Mouse (Mus musculus): Measurements from ENCODE around the gene Abca12.

Abca12 gene

DNA sequence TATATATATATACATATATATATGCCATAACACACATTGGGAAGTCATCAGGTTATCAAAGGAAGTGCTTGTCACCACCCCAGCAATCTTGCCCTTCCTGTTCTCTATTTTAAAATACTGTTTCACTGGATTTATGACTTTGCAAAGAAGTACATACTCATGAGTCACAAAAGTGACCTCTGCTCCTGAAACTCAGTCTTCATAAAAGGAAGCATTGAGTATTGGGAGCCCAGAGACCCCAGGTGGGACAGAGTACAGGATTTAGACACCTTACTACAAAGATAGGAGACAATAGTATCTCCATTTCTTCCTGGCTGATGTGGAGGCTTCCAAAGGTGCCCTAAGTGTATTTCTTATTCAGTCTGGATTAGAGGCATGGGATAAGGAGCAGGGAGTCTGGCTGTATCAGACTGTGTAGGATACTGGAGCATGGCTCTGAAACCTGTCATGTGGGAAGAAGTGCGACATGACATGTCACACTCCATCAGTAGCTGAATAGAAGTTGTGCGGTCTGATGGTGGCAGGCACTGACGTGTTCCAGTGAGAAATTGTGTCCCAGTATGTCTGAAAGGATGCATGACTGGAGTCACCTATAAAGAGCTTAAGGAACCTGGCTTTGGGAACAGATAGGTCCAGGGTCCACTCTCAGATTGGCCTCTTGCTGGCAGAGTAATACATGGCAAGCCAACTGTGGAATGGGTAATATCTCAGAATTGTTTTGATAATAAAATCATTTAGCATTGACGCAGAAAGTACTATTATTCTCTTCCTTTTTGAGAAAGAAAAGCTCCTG is 76.0 kb downstream of the Abca12 start:
- no peak for DNase-seq (ENCODE audit: extremely low spot score, low read depth, low spot score)

DNA sequence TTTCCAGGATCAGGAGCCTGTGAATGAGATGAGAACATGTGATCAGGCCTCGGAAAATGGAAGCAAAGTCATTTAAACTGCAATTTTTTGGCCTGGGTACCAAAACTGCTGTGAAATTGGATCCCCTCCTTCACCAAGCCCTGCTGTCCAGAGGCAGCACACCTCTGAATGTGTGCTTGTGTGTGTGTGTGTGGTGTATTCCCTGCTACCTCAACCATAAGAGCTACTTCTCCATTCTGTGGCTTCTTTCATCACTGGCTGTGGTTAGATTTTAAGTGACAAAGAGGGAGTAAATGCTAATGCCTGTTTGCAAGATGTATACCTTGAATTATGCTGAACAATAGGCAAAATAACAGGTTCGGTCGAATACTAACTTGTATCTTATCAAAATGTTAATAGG is 84.4 kb downstream of the Abca12 start:
- no peak for DNase-seq (ENCODE audit: extremely low spot score, low read depth, low spot score)

DNA sequence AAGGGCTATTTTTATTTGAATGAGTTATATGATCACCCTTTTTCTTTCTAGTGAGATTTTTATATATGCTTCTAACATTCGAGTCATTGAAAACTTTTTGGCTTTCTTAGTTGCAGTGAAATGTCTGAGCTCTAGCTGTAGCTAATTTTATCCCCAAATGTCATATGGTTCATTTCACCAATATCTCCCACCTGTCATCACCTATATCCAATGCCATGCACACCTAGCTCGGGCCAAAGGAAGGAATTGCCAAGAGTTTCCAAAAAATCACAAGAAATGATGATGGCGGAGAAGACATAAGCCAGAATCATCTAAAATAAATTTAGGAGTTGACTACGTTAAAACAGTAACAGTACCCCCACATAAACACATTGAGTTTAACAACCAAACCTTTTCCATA is 102.5 kb downstream of the Abca12 start:
- no peak for DNase-seq (ENCODE audit: extremely low spot score, low read depth, low spot score)

DNA sequence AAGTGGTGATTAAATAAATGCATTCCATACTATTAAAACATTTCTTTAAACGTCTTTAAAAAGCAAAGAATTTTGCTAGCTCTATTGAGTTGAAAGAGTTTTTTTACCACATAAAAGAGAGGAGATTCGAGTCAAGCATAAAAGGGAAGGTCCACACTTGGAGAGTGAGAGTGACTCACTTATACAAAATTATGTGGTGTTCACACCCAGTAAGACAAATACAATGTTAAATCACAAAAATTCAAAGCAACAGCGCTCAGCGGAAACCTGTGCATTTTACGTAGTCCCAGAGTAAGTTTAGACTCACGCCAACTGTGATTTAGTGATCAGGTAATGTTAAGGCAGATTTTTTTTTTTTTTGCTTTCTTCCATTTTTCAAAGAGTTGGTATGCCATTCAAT is 104.1 kb downstream of the Abca12 start:
- no peak for DNase-seq (ENCODE audit: extremely low spot score, low read depth, low spot score)

DNA sequence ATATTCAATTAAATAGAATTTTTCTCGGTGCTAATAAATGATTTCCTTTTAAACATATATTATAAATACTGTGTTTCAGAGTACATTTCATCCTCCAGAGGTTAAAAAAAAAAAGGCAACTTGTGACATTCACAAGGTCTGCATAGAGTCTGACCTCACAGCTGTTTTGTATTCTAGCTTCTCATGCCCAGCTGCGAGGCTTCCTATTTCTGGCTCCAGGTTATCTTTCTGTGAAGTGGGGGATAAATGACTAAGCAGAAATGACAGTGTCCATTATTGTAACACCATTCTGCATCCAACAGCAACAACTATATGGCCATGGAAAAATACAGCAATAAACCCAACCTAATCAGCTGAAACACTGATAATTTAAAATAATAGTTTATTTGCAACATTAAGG is 107.3 kb downstream of the Abca12 start:
- no peak for DNase-seq (ENCODE audit: extremely low spot score, low read depth, low spot score)

DNA sequence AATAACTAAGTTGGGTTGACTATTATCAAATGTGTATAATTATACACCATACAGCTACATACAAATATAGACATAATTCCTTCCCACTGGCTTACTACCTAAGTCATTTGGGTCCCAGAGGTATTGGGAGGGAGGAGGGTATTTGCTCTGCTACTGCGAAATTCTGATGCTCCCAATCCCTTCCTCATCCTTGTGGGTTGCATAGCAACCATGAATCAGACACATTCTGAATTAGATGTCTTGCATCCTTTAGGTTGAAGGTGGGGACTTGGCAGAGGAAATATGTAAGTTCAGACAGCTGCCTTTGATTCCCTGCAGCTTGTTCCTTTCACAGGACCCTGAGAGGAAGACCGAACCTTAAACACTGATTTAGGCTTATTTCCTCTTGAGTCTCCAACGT is 108.5 kb downstream of the Abca12 start:
- no peak for DNase-seq (ENCODE audit: extremely low spot score, low read depth, low spot score)

DNA sequence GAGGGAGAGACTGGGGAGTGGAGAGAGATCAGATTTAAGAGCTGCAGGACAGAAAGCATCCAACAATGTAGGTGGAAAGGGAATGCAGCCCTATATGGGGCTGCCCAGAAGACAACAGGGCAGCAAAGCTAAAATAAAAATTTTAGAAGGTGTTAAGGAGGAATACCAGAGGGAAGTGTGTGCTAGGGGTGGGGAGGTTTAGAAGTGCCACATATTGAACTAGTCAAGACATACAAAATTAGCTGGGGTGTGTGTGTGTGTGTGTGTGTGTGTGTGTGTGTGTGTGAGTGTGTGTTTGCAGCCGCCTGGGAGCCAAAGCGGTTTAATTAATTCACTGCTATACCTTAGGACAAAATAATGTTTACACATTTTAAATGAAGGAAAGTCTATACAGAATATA is 110.1 kb downstream of the Abca12 start:
- no peak for DNase-seq (ENCODE audit: extremely low spot score, low read depth, low spot score)

DNA sequence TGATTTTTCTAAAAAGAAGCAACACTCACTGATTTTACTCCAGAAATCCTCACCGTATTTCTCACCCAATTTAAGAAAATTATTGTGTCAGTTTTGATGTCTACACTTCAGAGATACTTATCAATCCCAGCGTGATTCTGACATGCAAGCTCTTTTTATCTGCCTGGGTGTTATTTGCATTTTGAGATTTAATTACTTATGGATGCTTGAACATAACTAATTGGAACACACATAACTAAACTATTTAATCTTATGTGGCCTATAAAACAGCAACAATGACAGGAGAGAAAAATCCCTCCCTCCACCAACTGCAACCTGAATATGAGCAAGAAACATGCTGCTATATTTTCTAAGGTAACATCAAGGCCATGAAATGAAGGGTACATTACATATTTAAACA is 117.7 kb downstream of the Abca12 start:
- no peak for DNase-seq (ENCODE audit: extremely low spot score, low read depth, low spot score)

DNA sequence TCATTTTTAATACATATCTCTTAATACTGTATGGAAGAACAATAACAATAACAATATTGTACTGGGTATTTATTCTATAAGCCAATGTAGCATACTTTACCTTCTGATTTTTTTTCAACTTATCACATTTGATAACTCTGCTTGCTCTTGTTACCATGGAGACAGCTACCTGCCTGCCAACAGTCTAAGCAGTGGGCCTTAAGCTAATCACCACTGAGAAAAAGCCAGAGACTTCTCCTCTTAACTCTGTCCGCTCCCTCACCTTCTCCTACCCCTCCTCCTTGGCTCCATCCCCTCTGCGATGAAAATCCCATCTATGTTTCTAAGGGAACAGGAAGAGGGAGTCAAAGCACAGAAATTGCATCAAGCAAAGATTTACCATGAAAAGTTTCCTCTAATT is 118.1 kb downstream of the Abca12 start:
- DNase-seq (ENCODE audit: extremely low spot score, low read depth, low spot score): no peak

DNA sequence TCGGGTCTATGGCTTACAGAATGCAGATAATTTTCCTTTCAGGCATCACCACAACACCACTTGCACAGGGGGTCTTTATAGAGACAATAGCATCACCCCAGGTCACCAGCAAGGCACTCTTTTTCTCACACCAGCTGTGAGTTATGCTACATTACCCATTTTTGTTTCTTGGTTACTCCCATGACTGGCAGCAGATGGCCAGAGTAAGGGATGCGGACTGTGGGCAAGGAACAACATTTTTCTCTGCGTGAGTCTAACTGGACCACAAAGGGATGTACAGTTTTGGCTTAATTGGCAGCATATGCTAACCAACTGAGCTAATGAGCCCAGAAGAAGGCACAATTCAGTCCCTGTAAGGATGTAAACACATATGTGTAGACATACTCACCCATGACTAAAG is 122.8 kb downstream of the Abca12 start:
- DNase-seq (ENCODE audit: extremely low spot score, low read depth, low spot score): no peak

DNA sequence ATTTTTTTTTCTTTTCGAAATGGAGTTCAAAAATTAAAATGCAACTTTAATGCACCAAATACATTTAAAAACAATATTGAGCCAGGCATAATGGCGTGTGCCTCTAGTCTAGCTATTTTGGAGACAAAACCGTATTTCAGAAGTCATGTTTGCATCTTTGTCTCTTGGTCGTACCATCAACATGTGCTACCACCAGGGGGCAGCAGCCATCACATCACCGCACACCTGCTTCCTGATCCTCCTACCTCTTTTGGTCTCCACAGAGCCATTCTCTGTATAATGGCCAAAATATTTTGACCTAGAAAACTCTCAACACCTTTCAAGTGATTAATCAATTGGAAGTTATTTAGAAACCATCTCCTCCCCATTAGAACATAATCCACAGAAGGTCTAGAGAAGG is 125.2 kb downstream of the Abca12 start:
- DNase-seq (ENCODE audit: extremely low spot score, low read depth, low spot score): no peak

DNA sequence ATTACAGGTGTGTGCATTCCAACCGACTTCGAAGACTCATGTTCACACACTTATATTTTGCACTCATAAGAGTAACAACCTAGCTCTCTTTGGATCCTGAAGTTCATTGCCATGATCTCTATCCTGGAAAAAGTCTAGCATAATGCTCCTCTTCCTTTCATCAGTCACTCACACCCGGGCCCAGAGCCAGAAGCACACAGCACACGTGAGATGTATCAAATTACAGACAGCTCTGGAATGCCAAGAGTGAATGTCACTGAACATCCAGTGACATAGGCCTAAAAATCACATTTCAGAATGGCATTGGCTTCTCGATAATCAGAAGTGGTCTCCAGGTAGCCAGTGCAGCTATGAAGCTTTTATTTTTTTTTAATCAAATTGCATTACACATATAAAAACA is 137.8 kb downstream of the Abca12 start:
- peak; percentile 8 for DNase-seq (ENCODE audit: extremely low spot score, low read depth, low spot score)

DNA sequence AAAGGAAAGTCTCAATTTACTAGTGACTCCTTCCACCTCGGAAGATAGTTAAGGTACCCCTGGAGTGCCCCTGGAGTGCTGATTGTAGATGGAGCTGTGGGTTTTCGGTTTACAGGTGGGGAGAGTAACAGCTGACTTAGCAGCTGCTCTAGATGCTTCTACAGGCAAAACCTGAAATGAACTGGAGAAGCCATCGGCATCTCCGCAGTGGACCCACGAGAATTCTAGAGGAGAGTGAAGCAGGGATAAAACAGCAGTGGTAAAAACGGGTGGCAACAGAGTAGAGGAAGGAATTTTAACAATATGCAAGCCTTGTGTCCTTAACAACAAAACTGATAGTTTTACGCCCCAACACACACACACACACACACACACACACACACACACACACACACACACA is 142.2 kb downstream of the Abca12 start:
- no peak for DNase-seq (ENCODE audit: extremely low spot score, low read depth, low spot score)

DNA sequence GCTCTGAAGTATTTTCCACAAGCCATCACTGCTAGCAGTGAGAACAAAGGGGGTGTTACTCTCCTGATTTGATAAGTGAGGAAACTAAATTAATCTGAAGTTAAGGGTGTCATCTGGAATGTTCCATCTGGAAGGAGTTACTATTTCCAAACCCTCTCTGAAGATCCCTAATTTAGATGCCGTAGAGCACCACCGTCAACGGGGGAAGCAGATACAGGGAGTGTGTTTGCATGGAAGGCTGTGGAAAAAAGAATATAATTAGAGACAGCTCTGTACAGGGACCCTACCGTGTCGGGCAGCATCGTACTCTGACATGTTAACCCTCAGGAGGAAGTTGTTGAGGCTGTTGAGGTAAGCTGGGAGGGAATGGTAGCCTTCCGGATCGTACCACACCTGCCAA is 142.6 kb downstream of the Abca12 start:
- DNase-seq (ENCODE audit: extremely low spot score, low read depth, low spot score): no peak

DNA sequence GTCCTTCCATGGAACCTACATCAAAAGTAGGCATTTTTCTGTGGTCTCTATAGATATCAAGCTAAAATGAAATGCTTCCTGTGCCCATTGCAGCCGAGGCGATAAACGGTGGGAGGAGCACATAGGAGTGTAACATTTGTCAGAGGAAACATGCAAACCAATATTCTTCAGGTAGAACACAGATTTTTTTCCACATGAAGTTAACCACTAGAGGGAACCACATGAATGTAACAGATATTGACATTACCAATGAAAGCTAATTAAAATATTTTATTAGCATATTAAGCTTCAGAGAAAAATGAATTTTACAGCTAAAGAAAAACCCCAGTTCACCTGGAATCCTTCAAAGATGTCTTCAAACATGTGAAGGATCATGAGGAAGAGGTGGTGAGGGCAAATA is 144.6 kb downstream of the Abca12 start:
- DNase-seq (ENCODE audit: extremely low spot score, low read depth, low spot score): no peak

DNA sequence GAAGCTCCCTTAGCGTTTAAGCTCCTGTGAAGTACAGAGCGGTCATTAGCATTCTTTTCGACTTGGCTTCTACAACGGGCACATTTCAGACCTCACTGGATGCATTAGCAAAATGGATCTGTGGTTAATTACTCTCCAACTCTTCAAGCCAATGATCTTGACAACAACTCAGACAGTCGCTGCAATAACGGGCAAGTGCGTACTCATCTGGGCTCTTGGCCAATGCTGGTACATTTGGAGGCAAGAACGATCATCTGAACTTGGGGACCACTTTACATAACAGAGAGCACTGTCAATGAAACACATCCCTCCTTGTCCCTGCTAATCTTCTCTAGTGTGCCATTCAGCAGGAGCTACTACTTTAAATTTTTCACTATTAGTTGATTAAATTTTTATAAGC is 148.1 kb downstream of the Abca12 start:
- DNase-seq (ENCODE audit: extremely low spot score, low read depth, low spot score): no peak

DNA sequence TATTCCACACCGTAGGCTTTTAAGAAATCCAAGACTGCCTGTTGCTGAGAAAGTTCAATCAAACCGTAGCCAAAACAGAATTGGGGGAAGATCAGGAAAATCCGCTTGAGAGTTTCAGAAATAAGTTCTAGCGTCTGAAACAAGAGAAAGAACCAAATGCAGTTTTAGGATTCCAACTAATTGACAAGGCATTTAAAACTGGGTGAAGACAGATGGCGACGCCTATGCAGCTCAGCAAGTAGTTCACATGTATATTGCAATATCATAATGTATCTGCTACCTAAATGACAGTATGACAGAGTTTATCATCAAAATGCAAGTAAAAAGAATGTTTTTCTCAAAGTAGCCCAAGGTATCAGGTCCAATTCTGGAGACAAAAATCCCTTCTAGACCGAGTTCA is 151.2 kb downstream of the Abca12 start:
- no peak for DNase-seq (ENCODE audit: extremely low spot score, low read depth, low spot score)

DNA sequence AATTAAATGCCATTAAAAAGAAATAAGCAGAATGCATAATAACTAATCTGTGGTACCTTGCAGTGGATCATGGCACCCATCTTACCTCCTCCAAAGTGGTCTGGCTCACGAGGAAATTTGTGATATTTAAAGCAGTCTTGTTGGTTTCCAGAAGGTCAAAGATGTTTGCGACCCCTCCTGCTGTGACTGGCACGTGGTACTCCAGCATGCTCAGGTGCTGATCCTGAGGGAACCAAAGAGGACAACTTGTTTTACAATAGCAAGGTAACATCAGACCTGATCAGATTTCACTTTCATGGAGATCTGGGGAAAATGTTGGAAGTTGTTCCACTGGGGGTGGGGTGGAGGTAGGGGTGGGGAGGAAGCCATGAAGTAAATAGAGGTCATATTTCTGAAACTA is 170.1 kb downstream of the Abca12 start:
- DNase-seq (ENCODE audit: extremely low spot score, low read depth, low spot score): no peak

DNA sequence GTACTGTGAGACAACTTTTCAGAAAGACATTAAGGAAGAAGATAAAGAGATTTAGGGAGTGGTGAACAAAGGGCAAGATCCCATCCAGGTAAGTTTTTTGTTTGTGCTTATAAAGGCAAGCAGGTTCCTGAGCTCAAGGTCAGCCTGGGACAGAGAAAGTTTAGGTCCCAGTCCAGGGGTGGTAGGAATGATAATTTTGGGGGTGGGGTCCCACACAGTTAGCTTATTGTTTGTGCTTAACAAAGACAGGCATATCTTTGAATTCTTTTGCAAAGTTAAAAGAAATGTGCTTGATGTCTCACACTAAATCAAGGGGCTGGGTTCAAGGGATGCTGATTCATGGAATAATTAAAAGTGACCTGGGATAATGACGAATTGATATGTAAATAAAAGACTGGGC is 173.3 kb downstream of the Abca12 start:
- DNase-seq (ENCODE audit: extremely low spot score, low read depth, low spot score): no peak

DNA sequence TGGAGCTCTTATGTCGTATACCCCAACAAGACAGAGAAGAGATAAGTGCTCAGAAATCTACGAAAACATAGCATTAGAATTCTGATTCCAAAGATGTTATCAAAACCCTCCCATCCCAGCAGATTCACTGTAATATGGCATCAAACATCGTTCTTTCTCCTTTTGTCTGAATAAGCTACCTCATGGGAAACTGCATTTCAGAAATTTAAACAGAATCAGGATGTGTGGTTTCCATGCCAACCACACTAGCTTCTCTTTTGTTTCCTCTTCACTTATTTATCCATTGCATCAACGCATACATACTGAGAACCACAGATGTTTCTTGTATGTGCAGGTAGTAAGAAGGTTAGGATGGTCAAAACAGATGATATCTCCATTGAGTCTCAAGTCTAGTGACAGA is 175.1 kb downstream of the Abca12 start:
- DNase-seq (ENCODE audit: extremely low spot score, low read depth, low spot score): no peak

DNA sequence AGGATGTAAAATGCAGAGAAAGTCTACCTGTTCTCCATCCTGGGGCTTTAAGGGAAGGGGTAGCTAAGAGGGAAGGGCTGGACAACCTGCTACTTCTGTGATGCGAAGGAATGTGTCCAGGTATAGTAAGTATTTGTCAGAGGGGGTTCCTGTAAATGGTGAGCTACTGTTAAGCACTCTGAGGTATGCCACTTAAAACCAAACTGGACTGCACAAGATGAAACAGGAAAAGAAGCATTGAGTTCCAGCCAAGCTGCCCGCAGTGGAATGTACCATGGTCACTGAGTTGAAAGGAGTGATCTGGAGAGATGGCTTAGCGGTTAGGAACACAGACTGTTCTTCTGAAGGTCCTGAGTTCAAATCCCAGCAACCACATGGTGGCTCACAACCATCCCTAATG is 179.4 kb downstream of the Abca12 start:
- no peak for DNase-seq (ENCODE audit: extremely low spot score, low read depth, low spot score)

DNA sequence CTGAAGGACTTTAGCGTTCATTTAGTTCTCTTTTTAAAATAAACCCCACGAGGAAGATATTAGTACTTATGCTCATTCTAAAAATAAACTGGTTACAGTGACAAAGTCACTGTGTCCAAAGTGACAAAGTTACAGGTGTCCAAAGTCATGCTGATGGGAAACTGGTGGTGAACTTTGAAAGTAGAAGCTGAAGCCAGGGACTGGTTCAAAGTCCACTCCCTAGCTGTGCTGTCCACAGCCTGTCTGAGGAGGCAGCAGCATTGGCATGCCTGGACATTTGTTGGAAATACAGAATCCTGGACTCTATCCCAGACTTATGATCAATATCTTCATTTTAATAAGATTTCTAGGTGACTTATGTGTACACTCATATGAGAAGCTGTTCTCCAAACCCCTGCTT is 183.5 kb downstream of the Abca12 start:
- DNase-seq (ENCODE audit: extremely low spot score, low read depth, low spot score): no peak

DNA sequence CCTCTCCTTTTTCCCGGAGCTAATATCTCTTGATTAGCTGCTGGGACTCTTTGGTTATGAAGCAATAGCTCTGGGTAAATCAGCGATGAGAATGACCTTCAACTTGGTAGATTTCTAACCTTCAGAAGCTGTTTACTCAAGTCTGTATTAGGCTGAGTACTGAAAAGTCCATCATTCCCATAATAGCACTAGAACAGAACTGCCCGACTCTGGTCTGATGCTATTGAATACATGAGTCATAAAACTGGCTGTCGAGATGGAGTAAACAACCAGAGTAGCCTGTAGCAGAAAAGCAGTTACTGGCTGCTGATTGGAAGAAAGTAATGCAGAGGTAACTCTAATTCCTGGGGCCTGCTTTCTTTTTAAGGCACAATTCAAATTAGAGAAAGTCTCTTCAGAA is 211.1 kb downstream of the Abca12 start:
- DNase-seq (ENCODE audit: extremely low spot score, low read depth, low spot score): no peak
